Mouse (Mus musculus) macrophage (primary cell): Measurements from ENCODE around the gene Hba-a2. TPM values are rescaled to one million over a fixed set of nuclear protein-coding genes. Genes with fewer than 3 reads are reported as not detected.
"Not testable (repeated sequence)": the region's sequence is repeated elsewhere in the genome, so short reads cannot be mapped to it uniquely, and the experiment has no call there.

Experiments
- H3K27ac ChIP-seq: fragments of 350-480 bp; formaldehyde crosslinking; 2 replicates; pipeline ENCODE4 v1.9.0; 2021
- H3K36me3 ChIP-seq: fragments of 350-480 bp; formaldehyde crosslinking; 2 replicates; pipeline ENCODE4 v1.9.0; 2021; ENCODE audit errors: inconsistent target
- H3K4me3 ChIP-seq: fragments of 350-480 bp; formaldehyde crosslinking; 2 replicates; pipeline ENCODE4 v1.9.0; 2021; ENCODE audit errors: inconsistent target
- H3K79me2 ChIP-seq: fragments of 350-480 bp; formaldehyde crosslinking; 2 replicates; pipeline ENCODE4 v1.9.0; 2021; ENCODE audit errors: inconsistent target
- WGBS: methylation state at CpG from one replicate; pipeline ENCODE4 v1.1.7; 2026; ENCODE audit warnings: inconsistent platforms; ENCODE audit not compliant: missing documents; 5-methylcytosine and 5-hydroxymethylcytosine counted together
- polyA plus RNA-seq: library from polyadenylated mRNA; stranded (reverse); fragments of 250-400 nt; gene quantifications from 3 replicates; pipeline ENCODE4 v1.2.4, GENCODE M21; 2018; ENCODE audit warnings: inconsistent platforms

Gene Hba-a2
- polyA plus RNA-seq, 1 experiment from 2014 or later = not detected

GRCm38 (mm10) chr11:32271178-32271577, 25.1 kb upstream of the Hba-a2 start:
- Histone ChIP-seq H3K79me2 (peaks cover 8% of the 10 kb centered on the region), H3K4me3 (no peak overlapping the region), H3K36me3 (no peaks in the 10 kb centered on the region), H3K27ac (no peak overlapping the region)
- 44% methylated on average over 4 of the region's 4 CpGs for WGBS

- no peak within 1 kb of the TSS for H3K27ac ChIP-seq
- no peak within 1 kb of the TSS for H3K4me3 ChIP-seq
- H3K36me3 ChIP-seq = no peaks in the 10 kb centered on the region
- no peaks in the 10 kb centered on the region for H3K79me2 ChIP-seq
- WGBS = 94% methylated on average over 3 of the region's 3 CpGs
These were observed 19.9 kb upstream of the Hba-a2 start, which contains the start of gene Hba-x for GRCm38 (mm10) chr11:32276347-32276746. Gene Hba-x (plus strand): TSS chr11:32276400.

GRCm38 (mm10) chr11:32277736-32278457, 18.4 kb upstream of the Hba-a2 start:
- Histone ChIP-seq H3K4me3 (no peak overlapping the region), H3K79me2 (no peaks in the 10 kb centered on the region), H3K36me3 (no peaks in the 10 kb centered on the region), H3K27ac (no peak overlapping the region)
- WGBS = 79% methylated on average over 21 of the region's 21 CpGs

- no peak overlapping the region for H3K27ac ChIP-seq
- H3K36me3 ChIP-seq = no peaks in the 10 kb centered on the region
- WGBS = 89% methylated on average over 12 of the region's 12 CpGs
- no peaks in the 10 kb centered on the region for H3K79me2 ChIP-seq
- no peak overlapping the region for H3K4me3 ChIP-seq
These were observed 17.8 kb upstream of the Hba-a2 start for GRCm38 (mm10) chr11:32278458-32278957.

- Histone ChIP-seq H3K79me2 (no peaks in the 10 kb centered on the region), H3K36me3 (no peaks in the 10 kb centered on the region), H3K27ac (no peak overlapping the region), H3K4me3 (no peak overlapping the region)
- 97% methylated on average over 2 of the region's 2 CpGs for whole genome bisulfite sequencing
These were observed 15.6 kb upstream of the Hba-a2 start for GRCm38 (mm10) chr11:32280646-32281045.

GRCm38 (mm10) chr11:32281416-32282144, 14.7 kb upstream of the Hba-a2 start:
- WGBS = 100% methylated on average over 1 of the region's 1 CpGs
- no peaks in the 10 kb centered on the region for H3K36me3 ChIP-seq
- H3K79me2 ChIP-seq = no peaks in the 10 kb centered on the region
- H3K27ac ChIP-seq = no peak overlapping the region
- no peak overlapping the region for H3K4me3 ChIP-seq

- not testable (repeated sequence) for H3K79me2 ChIP-seq, H3K4me3 ChIP-seq, H3K27ac ChIP-seq, H3K36me3 ChIP-seq
- no CpG with 5 or more reads among the region's 5 CpGs for WGBS
These were observed 13.1 kb upstream of the Hba-a2 start, which contains the start of gene Hba-a1 for GRCm38 (mm10) chr11:32283091-32283777. Gene Hba-a1 (plus strand): TSS chr11:32283511.

- H3K79me2 ChIP-seq, H3K27ac ChIP-seq, H3K36me3 ChIP-seq, H3K4me3 ChIP-seq: not testable (repeated sequence)
- WGBS = 66% methylated on average over 2 of the region's 2 CpGs
These were observed 11.7 kb upstream of the Hba-a2 start for GRCm38 (mm10) chr11:32284582-32284981.

GRCm38 (mm10) chr11:32285031-32285775, 11.1 kb upstream of the Hba-a2 start:
- H3K4me3 ChIP-seq = no peak overlapping the region
- no peaks in the 10 kb centered on the region for H3K79me2 ChIP-seq
- 87% methylated on average over 6 of the region's 7 CpGs for WGBS
- H3K36me3 ChIP-seq = no peaks in the 10 kb centered on the region
- H3K27ac ChIP-seq = no peak overlapping the region

GRCm38 (mm10) chr11:32285887-32286286, 10.4 kb upstream of the Hba-a2 start:
- not testable (repeated sequence) for H3K4me3 ChIP-seq, H3K27ac ChIP-seq

GRCm38 (mm10) chr11:32286695-32287492, 9.4 kb upstream of the Hba-a2 start, which contains the start of gene Hbq1b:
Gene Hbq1b (plus strand): TSS chr11:32286965.
- H3K36me3 ChIP-seq, H3K27ac ChIP-seq, H3K79me2 ChIP-seq, H3K4me3 ChIP-seq: not testable (repeated sequence)
- 20% methylated on average over 29 of the region's 33 CpGs for WGBS

More at GRCm38 (mm10) chr11:32285887-32286286, 10.4 kb upstream of the Hba-a2 start:
- not testable (repeated sequence) for H3K36me3 ChIP-seq, H3K79me2 ChIP-seq

- WGBS = 74% methylated on average over 9 of the region's 9 CpGs
- H3K4me3 ChIP-seq = no peak overlapping the region
These were observed 8.8 kb upstream of the Hba-a2 start for GRCm38 (mm10) chr11:32287493-32287825.

GRCm38 (mm10) chr11:32292819-32293218, 3.5 kb upstream of the Hba-a2 start:
- not testable (repeated sequence) for H3K79me2 ChIP-seq, H3K27ac ChIP-seq, H3K36me3 ChIP-seq, H3K4me3 ChIP-seq
- 90% methylated on average over 3 of the region's 4 CpGs for WGBS

More at GRCm38 (mm10) chr11:32287493-32287825, 8.8 kb upstream of the Hba-a2 start:
- H3K27ac ChIP-seq = no peak overlapping the region
- no peaks in the 10 kb centered on the region for H3K36me3 ChIP-seq
- H3K79me2 ChIP-seq = no peaks in the 10 kb centered on the region
